Mouse (Mus musculus) CD4-positive, CD25-positive, alpha-beta regulatory T cell, adult 4 months (primary cell): Measurements from ENCODE around the gene Dact3. TPM values are rescaled to one million over a fixed set of nuclear protein-coding genes. Genes with fewer than 3 reads are reported as not detected.

ENCODE experiments used
- ATAC-seq: one replicate; pipeline ENCODE4 v1.8.0; 2017
- polyA plus RNA-seq, 2 experiments: library from polyadenylated mRNA; unstranded; fragments of 100-300 nt; shearing (Covaris generic); gene quantifications; one replicate each; pipeline ENCODE4 v1.2.1; 2017

Dact3 gene
- polyA plus RNA-seq, 2 experiments from 2014 or later, result not detected

DNA sequence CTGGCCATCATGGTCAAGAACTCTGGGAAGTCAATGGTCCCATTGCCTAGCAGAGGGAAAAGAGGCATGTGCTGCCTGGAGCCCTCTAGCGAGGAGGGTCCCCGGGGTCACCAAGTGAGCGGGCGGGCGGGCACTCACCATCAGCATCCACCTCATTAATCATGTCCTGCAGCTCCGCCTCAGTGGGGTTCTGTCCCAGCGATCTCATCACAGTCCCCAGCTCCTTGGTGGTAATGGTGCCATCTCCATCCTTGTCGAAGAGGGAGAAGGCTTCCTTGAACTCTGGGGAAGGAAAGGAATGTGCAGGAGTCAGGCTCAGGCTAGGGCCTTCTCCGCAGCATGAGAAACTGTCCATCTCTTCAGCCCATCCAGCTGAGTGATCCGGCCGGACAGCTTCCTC is 42.3 kb downstream of the Dact3 start:
- ATAC-seq, result no peak

DNA sequence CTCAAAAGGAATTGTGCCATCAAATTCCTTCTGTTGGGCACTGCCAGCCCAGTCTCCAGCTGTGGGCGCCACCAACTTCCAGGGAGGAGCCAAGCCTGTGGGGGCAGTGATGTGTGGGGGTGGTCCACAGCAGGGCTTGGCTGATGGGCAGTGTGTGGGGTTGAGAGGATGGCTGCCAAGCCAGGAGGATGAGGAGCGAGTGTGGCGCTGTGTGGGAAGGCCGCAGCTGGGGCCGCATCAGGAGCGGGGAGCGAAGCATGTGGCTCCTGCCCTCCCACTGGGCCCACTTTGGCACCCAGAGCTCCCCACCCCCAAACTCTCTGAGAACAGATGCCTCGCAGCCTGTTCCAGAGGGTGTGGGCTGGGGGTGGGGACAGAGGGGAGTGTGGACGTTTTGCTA is 42.9 kb downstream of the Dact3 start:
- ATAC-seq, result no peak

DNA sequence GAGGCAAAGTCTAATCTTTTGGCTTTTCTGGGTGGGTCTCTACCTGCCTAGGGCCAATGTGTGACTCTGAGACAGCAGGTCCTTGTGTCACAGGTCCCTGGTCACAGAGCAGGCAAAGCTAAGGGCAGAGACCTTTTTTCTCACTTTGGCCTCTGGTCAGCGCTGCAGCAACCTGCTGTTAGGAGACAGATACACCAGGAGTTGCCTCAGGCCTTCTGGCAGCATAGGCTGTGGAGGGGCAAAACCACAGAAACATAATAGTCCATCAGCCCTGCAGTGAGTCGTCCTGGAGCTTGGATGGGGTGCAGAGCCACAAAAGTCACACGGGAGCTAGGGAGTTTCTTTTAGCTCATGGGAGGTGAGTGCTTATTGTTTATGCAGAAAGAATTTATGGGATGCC is 43.6 kb downstream of the Dact3 start:
- no peak for ATAC-seq

DNA sequence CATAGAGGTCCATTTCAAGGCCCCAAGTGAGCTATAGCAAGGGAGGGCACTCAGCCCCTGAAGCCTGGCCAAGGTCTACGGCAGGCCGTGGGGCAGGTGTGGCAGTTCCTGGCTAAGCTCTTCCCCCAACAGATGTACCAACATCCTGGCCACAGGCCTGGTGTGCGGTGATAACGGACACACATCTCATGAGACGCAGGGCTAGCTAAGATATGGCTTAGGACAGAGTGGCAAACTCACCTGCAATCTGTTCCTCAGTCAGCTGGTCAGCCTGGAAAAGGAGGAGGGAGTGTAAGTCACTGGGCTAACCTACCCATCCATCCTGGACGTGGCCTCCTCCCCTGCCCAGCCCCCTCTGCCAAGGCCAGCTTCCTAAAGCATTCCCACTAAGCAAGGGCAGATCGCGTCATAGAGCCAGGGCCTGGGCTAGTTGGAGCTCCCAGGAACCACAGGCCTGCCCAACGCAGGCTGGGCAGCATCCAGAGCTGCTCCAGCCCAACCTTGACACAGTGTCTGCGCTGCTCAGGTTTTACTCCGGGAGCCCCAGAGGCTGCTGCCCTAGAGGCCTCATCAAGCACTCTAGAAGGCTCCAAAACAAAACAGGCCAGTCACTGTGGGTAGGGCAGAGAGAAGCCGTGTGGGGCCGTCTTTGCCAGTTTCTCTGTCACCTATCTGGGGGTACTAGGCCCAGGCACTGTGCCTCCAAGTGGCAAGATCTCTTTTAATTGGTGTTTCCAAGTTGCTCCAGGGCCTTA is 44.5 kb downstream of the Dact3 start:
- no peak for ATAC-seq

DNA sequence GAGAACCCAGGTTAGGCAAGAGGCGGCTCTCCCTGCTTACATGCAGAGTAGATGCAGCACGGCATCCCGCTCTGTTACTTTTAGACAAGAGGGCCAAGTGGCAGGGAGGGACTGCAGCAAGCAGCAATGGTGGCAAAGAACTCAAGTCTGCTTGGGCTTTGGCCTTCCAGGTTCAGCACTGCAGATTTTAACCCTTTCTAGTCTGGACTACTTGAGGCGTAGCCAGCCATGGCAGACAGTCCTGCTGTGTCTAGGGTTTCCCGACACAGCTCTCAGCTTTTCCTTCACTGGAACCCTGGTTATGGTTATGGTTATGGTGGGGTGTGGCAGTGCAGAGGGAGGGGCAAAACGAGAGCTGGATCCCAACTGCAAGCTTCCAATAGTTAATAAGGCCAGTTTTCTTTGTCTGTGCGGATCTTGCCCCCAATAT is 45.0 kb downstream of the Dact3 start:
- no peak for ATAC-seq

DNA sequence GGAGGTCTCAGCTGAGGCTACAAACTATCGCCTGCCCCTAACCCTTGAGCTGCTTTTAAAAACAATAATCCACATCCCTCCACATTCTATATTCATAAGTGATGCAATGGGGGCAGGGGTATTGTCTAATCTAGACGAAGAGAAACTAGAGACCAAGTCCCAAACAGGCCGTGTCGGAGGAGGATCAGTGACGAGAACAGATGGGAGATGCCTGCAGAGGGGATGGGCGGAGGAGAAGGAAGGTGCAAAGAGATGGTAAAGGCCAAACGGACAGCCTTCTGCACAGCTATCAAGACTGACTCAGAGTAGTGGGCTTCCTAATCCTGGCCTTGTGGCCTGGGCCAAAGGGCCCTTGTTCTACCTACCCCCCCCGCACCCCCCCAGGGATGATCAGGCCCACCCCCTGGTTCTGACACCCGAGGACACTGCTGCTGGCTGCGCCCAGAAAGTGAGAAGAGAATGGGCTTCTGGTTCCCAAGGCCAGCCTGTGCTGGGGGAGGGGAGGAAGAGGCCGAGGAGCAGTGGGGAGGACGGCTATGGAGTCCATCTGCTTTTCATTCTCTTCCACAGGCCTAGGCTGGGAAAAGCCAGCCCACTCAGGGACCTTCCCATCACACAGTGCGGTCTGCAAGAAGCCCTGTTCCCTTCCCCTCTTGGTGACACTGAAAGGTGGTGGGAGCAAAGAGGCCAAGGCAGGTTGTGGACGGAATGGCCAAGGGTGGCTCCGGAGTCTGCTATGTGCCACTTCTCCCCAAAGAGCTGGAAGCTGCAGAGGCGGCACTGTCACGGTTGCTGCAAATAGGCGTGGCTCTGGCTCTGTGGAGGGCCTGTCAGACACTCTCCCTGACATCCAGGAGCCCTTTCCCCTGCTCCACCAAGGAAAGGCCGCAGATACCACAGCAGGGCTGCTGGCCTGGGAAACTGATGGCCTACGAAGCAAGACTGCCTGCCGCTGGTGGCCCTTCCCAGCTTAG is 46.0 kb downstream of the Dact3 start:
- no peak for ATAC-seq

DNA sequence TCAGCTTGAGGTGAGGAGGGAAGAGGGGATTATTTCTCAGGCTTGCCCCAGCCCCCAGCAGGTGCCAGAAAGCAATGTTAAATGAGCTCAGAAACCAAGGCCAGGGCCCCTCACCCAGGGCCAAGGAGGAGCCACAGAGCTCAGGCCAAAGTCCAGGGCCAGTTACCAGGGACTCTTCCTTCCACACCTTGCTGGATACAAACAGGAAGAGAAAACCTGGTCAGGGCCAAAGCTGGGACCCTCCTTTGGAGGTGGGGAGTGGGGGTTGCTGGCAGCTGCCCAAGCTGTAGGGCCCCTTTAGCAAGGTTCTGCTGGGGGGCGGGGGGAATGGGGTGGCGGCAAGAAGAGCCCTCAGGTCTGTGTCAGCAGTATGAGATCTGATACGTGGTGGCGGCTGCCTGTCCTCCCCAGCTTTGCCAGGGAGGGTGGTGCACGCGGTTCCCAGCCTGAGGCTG is 46.8 kb downstream of the Dact3 start:
- ATAC-seq, result no peak

DNA sequence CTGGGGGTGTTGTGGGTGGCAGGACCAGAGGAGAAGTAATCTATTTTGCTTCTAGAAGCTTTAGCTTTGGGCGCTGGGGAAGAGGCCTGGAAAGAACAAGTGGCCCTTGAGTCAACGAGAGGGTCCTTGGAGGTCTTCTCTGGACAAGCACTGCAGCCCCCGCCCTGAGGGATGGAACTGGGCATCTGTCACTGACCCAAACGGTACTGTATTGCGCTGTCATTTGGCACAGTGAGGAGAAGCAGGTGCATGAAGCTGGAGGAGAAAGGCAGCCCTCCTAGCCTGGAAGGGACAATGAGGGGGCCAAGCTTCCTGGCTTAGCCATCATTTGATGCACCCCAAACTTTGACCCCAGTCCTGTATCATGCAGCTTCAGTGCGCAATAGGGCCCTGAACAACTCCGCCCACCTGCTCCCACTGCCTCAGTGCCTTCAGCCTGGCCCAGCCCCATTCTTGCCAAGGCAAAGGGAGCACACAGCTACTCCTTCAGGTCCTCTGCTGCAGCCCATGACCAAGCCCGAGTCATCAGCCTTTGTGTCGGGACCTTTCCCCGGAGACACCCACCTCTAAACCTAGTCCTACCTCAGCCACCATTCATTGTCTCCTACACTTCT is 47.4 kb downstream of the Dact3 start:
- ATAC-seq, result no peak

DNA sequence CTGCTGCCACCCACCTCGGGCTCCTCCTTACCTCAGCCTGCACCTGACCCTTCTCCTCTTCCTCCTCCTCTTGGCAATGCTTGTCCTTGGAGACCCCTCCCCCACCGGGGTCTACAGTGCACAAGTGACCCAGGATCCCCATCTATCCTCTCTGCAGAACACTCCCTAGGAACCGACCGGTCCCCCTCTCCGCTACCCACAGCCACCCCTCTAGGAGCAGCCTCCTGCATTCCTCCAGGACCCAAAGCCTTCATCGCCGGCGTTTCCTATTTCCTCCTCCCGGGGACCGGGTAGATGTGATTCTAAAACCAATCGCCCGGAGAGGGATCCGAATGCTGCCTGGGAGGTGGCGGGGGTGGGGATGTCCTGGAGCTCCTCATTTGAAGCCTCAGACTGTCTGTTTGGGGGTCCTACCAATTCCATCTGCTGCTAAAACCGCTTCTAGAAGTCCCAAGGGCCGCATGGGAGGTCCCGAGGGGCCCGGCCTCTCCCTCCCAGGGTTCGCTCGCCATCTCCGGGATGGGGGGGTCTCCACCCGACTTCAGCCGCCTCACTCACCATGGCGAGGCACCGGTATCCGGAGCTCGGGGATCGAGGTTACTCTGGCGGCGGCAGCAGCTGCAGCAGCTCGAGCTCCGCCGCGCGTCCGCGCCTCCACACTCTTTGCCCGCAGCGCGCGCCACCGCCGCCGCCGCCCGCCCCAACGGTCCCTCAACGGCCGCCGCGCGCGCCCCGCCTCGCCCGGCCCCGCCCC is 48.3 kb downstream of the Dact3 start:
- no peak for ATAC-seq

DNA sequence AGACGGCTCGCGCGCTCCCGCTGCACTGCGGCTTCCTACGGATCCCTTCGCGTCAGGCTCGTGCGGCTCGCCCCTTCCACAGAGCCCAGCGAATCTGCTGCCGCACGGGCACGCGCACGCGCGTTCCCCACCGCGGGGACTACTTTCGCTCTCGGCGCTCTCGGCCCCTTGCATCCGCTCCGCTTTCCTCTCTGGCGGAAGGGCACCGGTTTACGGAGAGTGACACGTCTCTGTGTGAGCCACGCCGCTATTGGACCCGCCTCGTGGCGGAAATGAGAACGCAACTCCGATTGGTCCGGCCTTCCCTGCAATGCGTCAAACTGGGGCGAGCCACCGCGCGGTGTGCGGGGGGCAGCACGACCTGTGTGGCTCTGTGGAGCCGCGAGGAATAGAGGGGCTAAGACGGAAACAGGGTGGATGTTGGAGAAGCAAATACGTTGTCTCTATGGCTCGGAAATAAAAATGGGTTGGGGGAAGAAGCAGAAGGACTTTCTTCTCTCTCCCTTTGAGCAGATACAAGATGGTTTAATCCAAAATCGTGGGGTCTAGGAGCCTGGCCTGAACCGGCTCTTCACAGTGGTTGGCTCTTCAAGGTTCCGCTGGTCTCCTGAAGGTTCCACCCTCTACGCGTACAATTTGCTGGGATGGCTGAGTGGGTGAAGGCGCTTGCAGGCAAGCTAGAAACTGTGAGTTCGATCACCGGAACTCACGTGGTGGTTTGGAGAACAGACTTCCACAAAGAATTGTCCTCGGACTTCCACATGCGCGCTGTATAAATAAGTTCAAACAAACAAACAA is 49.1 kb downstream of the Dact3 start, which contains the start of gene Calm3:
Calm3 (minus strand) TSS at position 78 of the 798 bp plus-strand sequence.
- ATAC-seq, result peak; percentile 85

DNA sequence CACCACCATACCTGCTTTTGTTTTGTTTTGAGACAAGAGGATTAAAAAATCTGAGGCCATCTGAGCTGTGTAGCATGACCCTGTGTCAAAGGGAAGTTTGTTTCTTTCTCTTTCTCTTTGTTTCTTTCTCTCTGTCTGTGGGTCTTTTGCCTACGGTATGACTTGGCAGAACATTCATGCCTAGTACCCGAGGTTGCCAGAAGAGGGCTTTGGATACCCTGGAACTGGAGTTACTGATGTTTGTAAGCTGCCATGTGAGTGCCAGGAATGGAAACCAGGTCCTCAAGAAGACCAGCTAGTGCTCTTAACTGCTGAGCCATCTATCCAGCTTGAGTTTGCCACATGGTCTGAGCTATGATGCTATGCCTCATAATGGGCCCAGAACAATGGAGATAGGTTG is 53.2 kb downstream of the Dact3 start:
- ATAC-seq, result no peak

DNA sequence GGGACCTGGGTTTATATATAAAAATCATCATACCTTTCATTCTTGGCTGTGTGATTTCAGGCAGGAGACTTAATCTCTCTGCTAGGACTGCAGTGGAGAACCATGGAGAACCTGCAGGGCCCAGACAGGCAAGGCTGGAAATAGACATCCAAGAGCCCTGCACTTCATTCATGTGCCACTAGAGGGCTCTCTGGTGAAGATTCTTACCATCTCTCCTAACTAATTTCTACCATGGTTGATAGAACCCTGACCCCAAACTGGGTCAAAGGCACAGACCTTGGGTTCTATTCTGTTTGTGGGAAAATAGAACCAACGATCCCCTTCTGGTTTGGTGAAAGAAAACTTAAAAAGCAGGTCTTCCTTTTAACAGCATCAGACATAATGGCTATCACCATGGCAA is 55.7 kb downstream of the Dact3 start:
- peak; percentile 76 for ATAC-seq

DNA sequence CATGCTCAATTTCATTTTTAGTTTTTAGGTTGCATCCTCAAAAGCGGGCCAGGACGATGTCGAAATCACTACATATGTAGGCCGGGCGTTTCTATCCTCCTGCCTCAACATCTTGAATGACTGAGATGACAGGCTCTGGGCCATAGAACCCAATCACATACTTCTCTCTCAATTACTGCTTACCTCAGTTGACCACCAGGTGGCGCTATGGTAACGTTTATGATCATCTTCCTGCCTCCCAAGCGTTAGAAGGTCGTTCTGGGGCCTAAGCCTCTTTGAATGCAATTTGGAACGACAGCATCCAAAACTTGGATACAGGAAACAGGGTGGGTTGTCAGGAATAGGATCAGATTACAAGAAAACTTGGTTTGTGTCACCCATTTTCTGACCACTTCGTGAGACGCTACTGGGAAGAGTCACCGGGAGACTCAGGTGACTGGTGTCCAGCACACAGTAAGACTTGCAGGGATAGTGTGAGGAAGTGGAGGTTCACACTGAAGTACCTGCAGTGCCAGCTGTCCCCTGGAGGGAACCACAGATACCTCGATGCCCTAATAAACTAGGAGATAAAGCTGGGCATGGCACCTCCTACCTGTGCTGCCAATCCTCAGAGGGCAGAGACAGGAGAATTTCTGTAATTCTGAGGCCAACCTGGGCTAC is 57.0 kb downstream of the Dact3 start:
- ATAC-seq, result peak; percentile 75

DNA sequence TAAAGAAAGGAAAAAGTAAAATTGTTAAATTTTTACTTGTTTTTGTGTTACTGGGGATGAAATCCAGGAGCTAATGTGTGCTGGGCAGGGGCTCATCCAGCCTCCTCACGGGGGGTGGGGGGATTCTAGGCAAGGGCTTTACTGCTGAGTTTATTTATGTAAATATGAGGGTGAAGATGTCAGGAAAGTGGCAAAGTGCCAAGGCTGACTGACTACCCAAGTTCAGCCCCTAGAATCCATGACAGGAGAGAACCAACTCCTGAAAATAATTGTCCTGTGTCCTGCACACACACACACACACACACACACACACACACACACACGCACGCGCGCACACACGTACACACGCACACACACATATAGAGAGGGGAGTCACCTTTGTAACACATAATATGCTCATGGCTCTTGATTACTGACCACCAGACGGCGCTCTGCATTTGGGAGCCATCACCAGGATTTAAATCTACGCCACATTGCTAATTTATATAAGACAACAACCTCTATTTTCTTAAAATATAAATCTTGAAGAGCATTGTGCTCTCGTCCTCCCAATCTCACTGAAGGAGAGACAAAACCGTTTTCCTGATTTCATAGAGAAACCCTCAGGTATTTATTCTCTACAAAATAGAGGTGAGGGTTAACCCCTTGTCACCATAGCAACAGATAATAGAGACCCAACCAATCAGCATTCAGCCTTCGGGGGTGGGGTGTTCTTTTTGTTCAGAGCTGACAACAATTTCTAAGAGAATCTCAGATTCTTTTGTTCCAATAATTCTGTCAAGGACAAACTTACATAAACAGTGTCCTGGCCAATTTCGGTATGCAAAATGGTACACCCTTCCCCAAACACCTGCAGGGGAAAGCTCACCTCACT is 57.8 kb downstream of the Dact3 start:
- ATAC-seq, result peak; percentile 27

Other genes starting within 250 kb of the Dact3 start
- 1 to 10 TPM in 1 of 2 experiments, under 1 TPM in 1; 0.91 to 1.2 TPM for gene Ceacam15, start 199.6 kb upstream of the Dact3 start, polyA plus RNA-seq
- not detected for gene Ceacam9, start 153.4 kb upstream of the Dact3 start, polyA plus RNA-seq
- 10 to 100 TPM; 60.7 to 73.1 TPM for gene Ap2s1, start 136.9 kb upstream of the Dact3 start, polyA plus RNA-seq
- gene Slc1a5, start 94.0 kb upstream of the Dact3 start, polyA plus RNA-seq, result 100 to 1,000 TPM; 142 to 182 TPM
- 10 to 100 TPM; 19.2 TPM for gene Strn4, start 59.4 kb upstream of the Dact3 start, polyA plus RNA-seq
- 10 to 100 TPM in 1 of 2 experiments, 1 to 10 TPM in 1; 6.8 to 11.2 TPM for gene Fkrp, start 58.6 kb upstream of the Dact3 start, polyA plus RNA-seq
- 10 to 100 TPM; 57.3 to 60.0 TPM for gene Prkd2, start 32.4 kb upstream of the Dact3 start, polyA plus RNA-seq
- not detected for gene Gng8, start 16.5 kb downstream of the Dact3 start, polyA plus RNA-seq
- gene Ptgir, start 31.2 kb downstream of the Dact3 start, polyA plus RNA-seq, result 10 to 100 TPM in 1 of 2 experiments, 1 to 10 TPM in 1; 7.9 to 10.2 TPM
- gene Calm3, start 48.8 kb downstream of the Dact3 start, polyA plus RNA-seq, result 100 to 1,000 TPM in 1 of 2 experiments, 10 to 100 TPM in 1; 48.5 to 103 TPM
- gene Pnmal2, start 69.4 kb downstream of the Dact3 start, polyA plus RNA-seq, result not detected
- gene Pnmal1, start 84.4 kb downstream of the Dact3 start, polyA plus RNA-seq, result not detected
- gene Gm42372, start 107.8 kb downstream of the Dact3 start, polyA plus RNA-seq, result 1 to 10 TPM; 4.8 to 4.9 TPM
- under 1 TPM in 1 of 2 experiments, not detected in 1; 0.20 TPM for gene Ccdc8, start 117.4 kb downstream of the Dact3 start, polyA plus RNA-seq
- gene Ppp5c, start 152.6 kb downstream of the Dact3 start, polyA plus RNA-seq, result 10 to 100 TPM; 56.6 to 76.0 TPM
- under 1 TPM; 0.60 to 0.91 TPM for gene Hif3a, start 187.1 kb downstream of the Dact3 start, polyA plus RNA-seq
- 1 to 10 TPM in 1 of 2 experiments, under 1 TPM in 1; 0.13 to 1.4 TPM for gene Psg16, start 198.7 kb downstream of the Dact3 start, polyA plus RNA-seq